Mouse (Mus musculus) embryo, embryonic 11 days (tissue): ENCODE results near the gene Ltbp2.

Experiments
- DNase-seq: peaks from one replicate; pipeline ENCODE4 v3.0.0-alpha.2; 2015

The Ltbp2 gene

DNA sequence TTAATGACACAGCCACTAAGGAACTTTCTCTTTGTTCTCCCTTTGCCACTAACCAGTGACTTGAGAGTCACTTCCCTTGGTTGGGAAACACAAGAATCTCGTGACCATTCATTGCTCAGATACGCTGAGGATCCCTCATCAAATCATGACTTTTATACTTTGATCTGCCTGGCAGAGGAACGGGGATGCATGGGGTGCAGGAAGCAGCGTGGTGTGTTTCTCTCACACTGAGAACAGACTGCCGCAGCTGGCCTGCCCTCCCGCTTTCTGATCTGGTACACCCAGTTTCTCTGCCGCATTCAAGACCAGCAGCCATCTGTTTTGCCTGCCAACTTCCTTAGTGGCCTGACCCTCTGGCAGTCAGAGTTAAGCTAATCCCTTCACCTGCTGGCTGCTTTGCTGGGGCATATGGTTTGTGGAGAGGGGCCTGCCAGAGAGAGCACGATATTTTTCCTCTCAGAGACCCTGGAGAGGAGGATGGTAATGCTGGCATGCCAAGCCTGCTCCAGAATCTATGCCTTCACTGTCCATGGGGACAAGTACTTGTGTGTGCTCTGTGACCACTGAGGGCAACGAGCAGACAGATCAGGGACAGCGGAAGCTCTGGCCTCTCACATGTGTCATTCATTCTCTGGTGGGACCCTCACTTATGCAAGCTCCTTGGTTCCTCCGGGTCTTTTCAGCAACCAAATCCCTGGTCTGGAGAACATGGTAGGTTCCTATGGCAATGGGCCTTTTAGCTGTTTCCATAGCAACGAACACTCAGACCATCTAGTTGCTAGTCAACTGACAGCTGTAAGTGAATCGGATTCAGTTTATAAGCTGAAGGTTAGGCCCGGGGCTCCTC, 124.0 kb downstream of the Ltbp2 start:
- DNase-seq, result peak; percentile 51

DNA sequence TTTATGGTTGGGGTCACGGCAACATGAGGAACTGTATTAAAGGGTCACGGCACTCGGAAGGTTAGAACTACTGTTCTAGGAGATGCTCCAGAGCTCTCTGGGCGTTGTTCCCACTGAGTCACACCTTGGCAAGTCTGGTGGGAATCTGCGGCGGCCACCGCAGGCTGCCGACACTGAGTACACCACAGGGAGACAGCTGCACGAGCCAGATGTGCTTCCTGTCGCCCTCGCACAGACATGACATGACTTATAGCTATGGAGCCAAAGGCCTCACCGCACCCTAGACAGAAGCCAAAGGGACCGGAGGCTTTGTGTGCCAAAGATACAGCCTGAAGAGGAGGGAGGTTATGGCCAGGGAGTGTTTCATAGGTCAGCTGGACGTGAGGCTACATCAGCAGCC, 125.7 kb downstream of the Ltbp2 start:
- no peak for DNase-seq

DNA sequence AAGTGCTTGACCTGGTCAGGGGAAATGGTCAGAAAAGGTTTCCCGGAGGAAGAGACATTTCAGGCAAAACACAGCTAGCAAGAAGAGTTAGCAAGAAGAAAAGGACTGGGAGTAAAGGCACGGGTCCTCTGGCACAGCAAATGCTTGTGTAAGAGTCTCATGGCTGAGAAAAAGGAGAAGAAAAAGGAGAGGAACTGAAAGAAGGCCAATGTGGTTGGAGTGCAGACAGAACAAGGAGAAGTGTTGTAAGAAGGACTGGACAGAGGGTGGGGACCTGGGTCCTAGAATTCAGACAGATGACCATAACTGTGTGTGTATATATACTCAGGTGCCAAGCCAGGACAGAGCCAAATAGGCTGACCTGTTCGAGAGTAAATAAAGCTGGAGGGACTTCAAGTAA, 128.2 kb downstream of the Ltbp2 start:
- no peak for DNase-seq

DNA sequence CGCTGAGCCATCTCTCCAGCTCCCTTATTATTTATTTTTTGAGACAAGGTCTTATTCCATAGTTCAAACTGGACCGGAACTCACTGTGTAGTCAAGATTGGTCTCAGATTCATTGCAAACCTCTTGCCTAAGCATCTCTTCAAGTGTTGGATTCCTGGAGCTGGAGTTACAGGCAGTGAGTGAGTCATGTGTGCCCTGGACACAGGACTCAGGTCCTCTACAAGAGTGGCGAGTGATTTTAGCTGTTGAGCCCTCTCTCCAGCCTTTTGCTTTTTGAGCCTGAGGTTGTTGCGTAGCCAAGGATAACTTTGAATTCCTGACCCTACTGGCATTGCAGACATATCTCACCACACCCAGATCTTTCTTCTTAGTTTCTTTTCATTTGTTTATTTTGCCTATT, 130.6 kb downstream of the Ltbp2 start:
- no peak for DNase-seq

DNA sequence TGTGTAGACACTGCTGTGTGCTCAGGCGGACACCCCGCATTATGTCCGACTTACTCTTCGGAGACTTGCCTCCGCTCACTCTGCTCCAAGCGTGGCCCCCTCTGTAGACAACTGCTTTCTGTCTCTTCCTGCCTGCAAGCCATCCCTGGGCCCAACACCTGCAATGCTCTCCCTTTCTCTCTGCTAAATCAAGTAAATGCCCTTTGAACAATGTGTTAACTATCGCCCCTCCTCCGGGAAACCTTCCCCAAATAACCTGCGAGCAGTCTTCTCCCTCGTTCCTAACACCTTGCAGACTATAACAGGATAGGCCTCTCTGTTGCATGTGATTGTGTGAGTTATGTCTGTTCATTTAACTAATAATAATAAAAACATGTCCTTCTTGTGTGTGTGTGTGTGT, 132.8 kb downstream of the Ltbp2 start:
- no peak for DNase-seq

- no peak for DNase-seq
Observed at GRCm38 (mm10) chr12:84733366-84733765, 143.0 kb downstream of the Ltbp2 start.
